Mouse (Mus musculus): ENCODE data around the gene Iqgap1.

DNA sequence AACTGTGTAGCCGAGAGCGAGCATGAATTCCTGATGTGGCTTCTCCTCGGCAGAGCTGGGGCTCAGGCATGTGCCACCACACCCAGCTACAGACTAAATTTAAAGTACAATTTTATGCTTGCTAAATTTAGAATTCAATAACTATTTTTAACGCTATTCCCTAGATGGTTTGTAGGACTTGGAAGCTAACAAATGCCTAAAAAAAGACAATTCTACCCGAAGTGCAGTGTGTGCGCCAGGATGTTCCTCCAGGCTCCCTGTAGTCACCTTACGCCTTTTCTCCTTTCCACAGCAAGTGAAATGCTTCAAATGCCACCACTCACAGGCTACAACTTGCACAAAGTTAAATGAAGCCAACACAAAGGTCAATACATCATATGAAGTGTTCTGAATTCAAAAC lies 78.4 kb downstream of the Iqgap1 start:
- TF ChIP-seq POLR2A (IDR thresholded peaks at IDR 0.05; ENCODE audit: low read depth, low read length) (no peak), CTCF (conservative IDR thresholded peaks at IDR 0.05; ENCODE audit: insufficient read depth, insufficient read length, low read depth, low read length) (no peak)
